Mouse (Mus musculus): ENCODE measurements around the gene Ift80. TPM values are rescaled to one million over a fixed set of nuclear protein-coding genes. Genes with fewer than 3 reads are reported as not detected.

Ift80 gene
- polyA plus RNA-seq, 1 experiment = 17.1 TPM

Other genes starting within 250 kb of the Ift80 start
- 11.9 and 12.0 TPM in 2 replicates for gene 1110032F04Rik, start 135.0 kb downstream of the Ift80 start, polyA plus RNA-seq (2012; rRNA removed)
- 3.9 and 4.6 TPM in 2 replicates for gene Smc4, start 168 bp upstream of the Ift80 start, polyA plus RNA-seq (2012; rRNA removed)
- 9.4 and 10.0 TPM in 2 replicates for gene Trim59, start 40.2 kb upstream of the Ift80 start, polyA plus RNA-seq (2012; rRNA removed)
- gene Kpna4, start 122.5 kb upstream of the Ift80 start, polyA plus RNA-seq (2012; rRNA removed) = 35.9 and 40.6 TPM in 2 replicates
- gene Arl14, start 217.8 kb upstream of the Ift80 start, polyA plus RNA-seq (2012; rRNA removed) = not detected in 2 replicates